Mouse (Mus musculus) hindbrain, embryonic 11.5 days (tissue): Measurements from ENCODE around the gene Gm43064. TPM values are rescaled to one million over a fixed set of nuclear protein-coding genes. Genes with fewer than 3 reads are reported as not detected.
"Not testable (repeated sequence)": the region's sequence is repeated elsewhere in the genome, so short reads cannot be mapped to it uniquely, and the experiment has no call there.

Experiments
- ATAC-seq: fragments of 200-750 bp; cut with Nextera tagmentation; 2 replicates; pipeline ENCODE4 v1.8.0; 2017; ENCODE audit warnings: mild to moderate bottlenecking, moderate TSS enrichment, moderate library complexity; ENCODE audit not compliant: low FRiP score
- DNase-seq: peaks from one replicate; pipeline ENCODE4 v3.0.0-alpha.2; 2015; ENCODE audit warnings: low spot score
- H3K27ac ChIP-seq: fragments of 300-500 bp; sonication (generic); 2 replicates; pipeline ENCODE4 v1.5.1; 2014; ENCODE audit warnings: mild to moderate bottlenecking, low read depth, low read length
- H3K27me3 ChIP-seq: fragments of 300-500 bp; sonication (generic); 2 replicates; pipeline ENCODE4 v1.6.1; 2014; ENCODE audit warnings: mild to moderate bottlenecking, low read length, moderate library complexity, mixed read lengths; ENCODE audit not compliant: control insufficient read depth, insufficient read depth
- H3K36me3 ChIP-seq: fragments of 300-500 bp; sonication (generic); 2 replicates; pipeline ENCODE4 v1.6.1; 2014; ENCODE audit warnings: mild to moderate bottlenecking, low read length, moderate library complexity, mixed read lengths; ENCODE audit not compliant: control insufficient read depth, insufficient read depth
- H3K4me1 ChIP-seq: fragments of 300-500 bp; sonication (generic); replicated peaks from 2 replicates; pipeline ENCODE4 v1.6.1; 2014; ENCODE audit warnings: low read length, mixed read lengths; ENCODE audit not compliant: control insufficient read depth, insufficient read depth
- H3K4me2 ChIP-seq: fragments of 300-500 bp; sonication (generic); replicated peaks from 2 replicates; pipeline ENCODE4 v1.6.1; 2014; ENCODE audit warnings: mild to moderate bottlenecking, low read depth, low read length
- H3K4me3 ChIP-seq: fragments of 300-500 bp; sonication (generic); 2 replicates; pipeline ENCODE4 v1.5.1; 2014; ENCODE audit warnings: low read depth, low read length
- H3K9ac ChIP-seq: fragments of 300-500 bp; sonication (generic); 2 replicates; pipeline ENCODE4 v1.6.1; 2014; ENCODE audit warnings: low read depth, low read length
- H3K9me3 ChIP-seq: fragments of 300-500 bp; sonication (generic); 2 replicates; pipeline ENCODE4 v1.6.1; 2016; ENCODE audit warnings: low read length; ENCODE audit not compliant: control insufficient read depth
- WGBS: fragments of 180-500 bp; shearing (Covaris S2); extraction: QIAGEN DNeasy Blood & Tissue Kit; methylation state at CpG from one replicate; pipeline ENCODE4 v1.1.7; 2014; 5-methylcytosine and 5-hydroxymethylcytosine counted together
- polyA plus RNA-seq: library from polyadenylated mRNA; unstranded; fragments of >200 nt; fragmentation: Nextera tagmentation; extraction: Ambion mirVana; gene quantifications from 2 replicates; pipeline ENCODE4 v1.2.1, GENCODE M21; 2014

Gm43064 gene
- polyA plus RNA-seq, 1 experiment from 2014 or later, result 0.37 TPM

DNA sequence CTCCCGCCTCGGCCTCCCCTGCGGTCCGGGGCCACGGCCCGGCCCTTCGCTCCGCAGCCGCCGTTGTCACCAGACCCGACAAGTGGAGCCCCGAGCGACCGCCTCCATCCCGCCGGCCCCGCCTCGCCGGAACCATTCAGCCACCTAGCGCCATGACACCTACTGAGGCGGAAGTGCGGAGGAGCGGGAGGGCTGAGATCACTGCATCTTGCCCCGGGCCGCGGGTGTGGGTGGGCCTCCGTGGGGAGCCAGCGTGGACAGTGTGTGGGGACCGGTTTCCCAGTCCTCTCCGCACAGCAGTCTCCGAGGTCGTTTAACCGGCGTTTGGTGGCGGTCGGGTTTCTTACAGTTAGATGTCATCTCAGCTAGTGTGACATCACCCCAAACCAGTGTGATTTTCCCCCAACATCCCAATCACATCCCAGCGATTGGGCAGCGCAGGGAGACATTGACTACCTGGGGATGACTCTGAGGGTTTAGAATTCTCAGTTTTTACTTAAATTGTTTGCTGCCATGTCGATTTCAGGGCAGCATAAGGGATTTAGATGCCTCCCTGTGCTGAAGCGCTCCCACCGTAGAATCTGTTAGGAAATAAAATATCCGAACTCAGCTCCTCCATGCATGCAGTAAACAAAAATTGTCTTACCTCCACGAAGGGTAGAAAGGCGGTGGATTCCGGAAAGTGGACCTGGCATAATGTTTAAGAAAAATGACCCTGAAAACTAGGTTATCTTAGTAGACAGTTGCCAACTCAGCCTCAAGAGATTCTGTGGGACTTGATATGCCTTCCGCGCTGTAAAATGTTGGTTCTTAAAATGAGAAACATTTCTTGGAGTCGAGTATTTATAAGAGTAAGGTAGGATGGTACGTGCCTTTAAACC is 17.9 kb upstream of the Gm43064 start, which contains the start of gene Hipk1:
Gene Hipk1 (minus strand): TSS at position 334 of the 881 bp plus-strand sequence.
- Histone ChIP-seq H3K36me3 (no peaks in the 10 kb centered on the region), H3K9me3 (no peaks in the 10 kb centered on the region), H3K9ac (peak within 1 kb of the TSS; percentile 94), H3K27me3 (no peaks in the 10 kb centered on the region), H3K4me3 (peak within 1 kb of the TSS; percentile 96), H3K27ac (peak within 1 kb of the TSS; percentile 83), H3K4me2 (peak within 1 kb of the TSS; percentile 81), H3K4me1 (no peaks in the 10 kb centered on the region)
- DNase-seq, result peak; percentile 92
- WGBS, result 14% methylated on average over 37 of the region's 49 CpGs
- ATAC-seq, result peak; percentile 97

- not testable (repeated sequence) for H3K27ac ChIP-seq, H3K4me1 ChIP-seq, H3K4me3 ChIP-seq, ATAC-seq, H3K36me3 ChIP-seq, H3K9me3 ChIP-seq, H3K4me2 ChIP-seq, H3K27me3 ChIP-seq
- peak; percentile 3 for DNase-seq
- H3K9ac ChIP-seq, result 0 out of 2 replicates have a peak overlapping the region, but pooled peaks have one; percentile 94
- WGBS, result 77% methylated on average over 5 of the region's 5 CpGs
Measured at GRCm38 (mm10) chr3:103792111-103792406, 17.3 kb upstream of the Gm43064 start.

- ATAC-seq (no peak), DNase-seq (no peak)
- Histone ChIP-seq H3K4me1 (no peaks in the 10 kb centered on the region), H3K27me3 (no peaks in the 10 kb centered on the region), H3K4me3 (no peak overlapping the region), H3K9ac (no peak overlapping the region), H3K36me3 (no peaks in the 10 kb centered on the region), H3K4me2 (no peak overlapping the region), H3K9me3 (no peaks in the 10 kb centered on the region), H3K27ac (no peak overlapping the region)
- 84% methylated on average over 1 of the region's 1 CpGs for WGBS
Measured at GRCm38 (mm10) chr3:103792566-103792965, 16.8 kb upstream of the Gm43064 start.

DNA sequence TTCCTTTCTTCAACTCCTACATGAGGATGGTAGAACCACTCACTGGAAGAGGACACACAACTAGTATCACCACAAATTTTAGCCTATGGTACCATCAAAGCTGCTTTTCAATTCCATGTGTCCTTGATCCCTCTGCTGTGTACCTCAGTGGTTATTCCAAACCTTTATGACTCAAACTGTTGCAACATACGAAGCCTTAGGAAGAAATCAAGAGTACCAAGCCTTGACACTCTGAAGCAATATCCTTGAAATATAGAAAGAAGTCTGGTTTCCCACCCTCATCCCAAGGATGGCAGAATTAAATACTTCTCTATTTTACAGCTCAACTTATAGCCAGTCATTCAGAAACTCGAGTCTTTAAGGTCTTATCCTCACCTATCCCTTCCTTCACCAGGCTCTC is 13.0 kb upstream of the Gm43064 start:
- 71% methylated on average over 2 of the region's 2 CpGs for WGBS

GRCm38 (mm10) chr3:103799507-103799906 is 9.9 kb upstream of the Gm43064 start:
- ATAC-seq, result no peak
- no peaks in the 10 kb centered on the region for H3K27me3 ChIP-seq
- DNase-seq, result no peak
- no peak overlapping the region for H3K9ac ChIP-seq
- 78% methylated on average over 2 of the region's 2 CpGs for WGBS
- H3K4me1 ChIP-seq, result no peaks in the 10 kb centered on the region
- H3K27ac ChIP-seq, result no peak overlapping the region
- no peaks in the 10 kb centered on the region for H3K9me3 ChIP-seq
- H3K4me3 ChIP-seq, result no peak overlapping the region
- peaks cover 4% of the 10 kb centered on the region for H3K36me3 ChIP-seq
- H3K4me2 ChIP-seq, result no peak overlapping the region

More for the DNA sequence above, 13.0 kb upstream of the Gm43064 start:
- H3K4me1 ChIP-seq, result no peaks in the 10 kb centered on the region
- H3K4me3 ChIP-seq, result no peak overlapping the region
- H3K27me3 ChIP-seq, result no peaks in the 10 kb centered on the region
- DNase-seq (no peak), ATAC-seq (no peak)
- H3K9ac ChIP-seq, result no peak overlapping the region
- H3K4me2 ChIP-seq, result no peak overlapping the region
- H3K9me3 ChIP-seq, result no peaks in the 10 kb centered on the region
- H3K36me3 ChIP-seq, result no peaks in the 10 kb centered on the region
- H3K27ac ChIP-seq, result no peak overlapping the region

DNA sequence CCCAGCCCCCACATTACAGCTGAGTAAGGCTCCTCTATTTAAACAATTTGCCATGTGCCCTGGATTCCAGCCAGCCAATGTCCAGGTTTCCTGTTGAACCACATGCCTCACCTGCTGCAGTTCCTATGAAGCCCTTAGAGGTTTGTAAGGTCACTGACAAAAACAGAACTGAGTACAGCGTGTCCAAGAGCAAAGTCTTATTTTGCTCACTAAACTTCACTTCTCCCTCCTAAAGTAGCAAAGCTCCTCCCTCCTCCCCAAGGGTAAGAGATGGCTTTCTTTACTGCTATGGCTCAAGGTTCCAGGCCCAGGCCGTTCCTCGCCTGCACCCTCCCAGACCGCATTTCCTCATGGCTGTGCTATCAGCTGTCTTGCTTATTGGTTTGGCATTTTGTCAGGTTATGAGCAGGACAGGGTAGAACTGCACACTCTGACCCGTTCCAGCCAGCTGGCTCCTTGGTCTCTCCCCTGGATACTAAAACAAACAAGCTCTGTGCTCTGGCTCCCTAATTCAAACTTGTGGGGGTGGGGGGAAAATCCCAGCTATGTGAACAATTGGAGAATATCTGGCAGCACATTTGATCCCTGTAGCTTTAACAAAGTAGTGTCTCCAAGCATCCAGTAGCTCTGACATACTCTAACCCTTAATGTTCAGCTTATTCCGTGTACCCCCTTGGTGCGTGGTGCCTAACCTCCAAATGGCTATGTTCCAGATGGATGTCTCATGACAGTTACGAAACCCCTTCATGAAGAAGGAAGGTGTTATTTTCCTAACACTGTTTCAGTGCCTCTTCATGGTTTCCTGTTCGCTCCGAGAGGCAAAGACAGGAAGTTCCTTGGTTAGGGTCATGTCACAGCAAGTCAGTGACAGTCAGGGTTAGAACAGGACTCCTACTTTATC is 7.5 kb upstream of the Gm43064 start:
- Histone ChIP-seq H3K4me1 (no peaks in the 10 kb centered on the region), H3K4me2 (no peak overlapping the region), H3K27ac (no peak overlapping the region), H3K4me3 (no peak overlapping the region), H3K27me3 (no peaks in the 10 kb centered on the region), H3K9me3 (no peaks in the 10 kb centered on the region), H3K36me3 (peaks cover 4% of the 10 kb centered on the region), H3K9ac (no peak overlapping the region)
- DNase-seq (no peak), ATAC-seq (no peak)
- 84% methylated on average over 10 of the region's 10 CpGs for WGBS

- Histone ChIP-seq H3K36me3 (peaks cover 4% of the 10 kb centered on the region), H3K27me3 (no peaks in the 10 kb centered on the region), H3K27ac (no peak overlapping the region), H3K9ac (no peak overlapping the region), H3K4me1 (no peaks in the 10 kb centered on the region), H3K4me2 (no peak overlapping the region), H3K4me3 (no peak overlapping the region), H3K9me3 (no peaks in the 10 kb centered on the region)
- no peak for DNase-seq
- 87% methylated on average over 8 of the region's 8 CpGs for WGBS
- ATAC-seq, result no peak
Measured at GRCm38 (mm10) chr3:103802861-103803260, 6.5 kb upstream of the Gm43064 start.

DNA sequence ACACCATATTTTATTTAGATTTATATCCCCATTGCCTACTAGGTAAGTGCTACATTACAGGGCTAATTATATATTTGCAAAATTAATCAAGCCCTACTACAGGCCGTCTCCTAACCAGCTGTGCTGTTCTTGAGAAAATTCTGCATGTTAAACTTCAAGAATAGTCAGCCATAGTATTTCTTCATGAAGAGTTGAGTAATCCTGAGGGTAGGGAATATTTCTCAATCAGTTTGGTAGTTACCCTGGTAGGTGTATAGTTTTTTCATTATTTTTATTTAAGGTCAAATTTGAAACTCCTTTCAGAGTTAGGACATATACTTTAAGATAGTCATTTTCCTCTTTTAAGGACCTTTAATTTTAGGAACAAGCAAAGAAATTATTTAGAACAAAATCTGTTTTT is 3.7 kb upstream of the Gm43064 start:
- peaks cover 4% of the 10 kb centered on the region for H3K36me3 ChIP-seq
- no peak overlapping the region for H3K27ac ChIP-seq

More for the DNA sequence above, 3.7 kb upstream of the Gm43064 start:
- Histone ChIP-seq H3K9me3 (no peaks in the 10 kb centered on the region), H3K4me1 (no peaks in the 10 kb centered on the region), H3K4me3 (no peak overlapping the region), H3K27me3 (no peaks in the 10 kb centered on the region), H3K4me2 (no peak overlapping the region), H3K9ac (no peak overlapping the region)
- DNase-seq, result no peak
- no peak for ATAC-seq
- WGBS, result 85% methylated on average over 1 of the region's 1 CpGs
